9 mouse cellular contexts compared by ENCODE assay signal in genomic region chr1:158953479-158954207, GRCm38 (mm10). TPM values are rescaled to one million over a fixed set of nuclear protein-coding genes. Genes with fewer than 3 reads are reported as not detected.
A peak's percentile ranks its signal among the peaks of the same experiment; 100 is the strongest.
DNase-seq lines count a peak whose midpoint lies in the region; ATAC-seq and TF ChIP-seq lines count a peak whose summit lies in the region.
"Had no signal": no experiment of that assay in that cellular context is flagged by ENCODE, and none has a peak within 500 bp of the region (broad histone marks: within the 10 kb centered on the region; RNA-seq: fewer than 3 reads in every experiment).

No protein-coding gene starts in this region.

- no peaks in the 10 kb centered on the region for H3K4me1 ChIP-seq in heart, embryonic 12.5 days (replicated peaks)
- no peaks in the 10 kb centered on the region; the same call in 1 of the 2 replicates for H3K4me1 ChIP-seq in embryonic facial prominence, embryonic 15.5 days
- no peaks in the 10 kb centered on the region for H3K4me1 ChIP-seq in small intestine, adult 2 months (ENCODE audit: control insufficient read depth, insufficient read depth, insufficient read length, low read length)

- TF ChIP-seq CTCF in small intestine, adult 2 months (IDR thresholded peaks at IDR 0.05; ENCODE audit: extremely low read depth, insufficient read length, insufficient replicate concordance, low read depth, low read length): peak; percentile 56; the same call in 1 of the 2 replicates

- 40% methylated on average over 6 of the region's 6 CpGs for WGBS in heart, embryonic 12.5 days
- 40% methylated on average over 6 of the region's 6 CpGs for WGBS in embryonic facial prominence, embryonic 15.5 days
- WGBS in small intestine, adult 2 months: 42% methylated on average over 6 of the region's 6 CpGs

- no peaks in the 10 kb centered on the region for H3K36me3 ChIP-seq in heart, embryonic 12.5 days
- H3K36me3 ChIP-seq in embryonic facial prominence, embryonic 15.5 days: no peaks in the 10 kb centered on the region
- no peaks in the 10 kb centered on the region for H3K36me3 ChIP-seq in small intestine, adult 2 months (ENCODE audit: control insufficient read depth, insufficient read depth, low read length)
- H3K36me3 ChIP-seq: G1E had no signal

- ATAC-seq in heart, embryonic 12.5 days (ENCODE audit: insufficient number of reproducible peaks, low FRiP score): no peak
- ATAC-seq in embryonic facial prominence, embryonic 15.5 days (ENCODE audit: insufficient number of reproducible peaks, low FRiP score, low TSS enrichment, low read depth): peak; percentile 53; the same call in 1 of the 2 replicates
- ATAC-seq in hematopoietic stem cell, adult 5-6 weeks (replicated peaks in 1 of 2; ENCODE audit: insufficient read depth in 1 of 2, low FRiP score in 2 of 2, low TSS enrichment in 1 of 2, low read depth in 1 of 2, poor library complexity in 2 of 2, severe bottlenecking in 2 of 2): peak; percentile 59 to 80; a peak in 2 of 4 replicates

- peaks cover 8% of the 10 kb centered on the region; the same call in 1 of the 2 replicates for H3K27me3 ChIP-seq in heart, embryonic 12.5 days (replicated peaks)
- H3K27me3 ChIP-seq in embryonic facial prominence, embryonic 15.5 days: no peaks in the 10 kb centered on the region
- H3K27me3 ChIP-seq in small intestine, adult 2 months (ENCODE audit: control insufficient read depth, insufficient read depth, low read length): no peaks in the 10 kb centered on the region

- no peak overlapping the region for H3K4me3 ChIP-seq in heart, embryonic 12.5 days
- H3K4me3 ChIP-seq in embryonic facial prominence, embryonic 15.5 days (replicated peaks): no peak overlapping the region
- no peak overlapping the region for H3K4me3 ChIP-seq in small intestine, adult 2 months (ENCODE audit: low read depth, low read length)

- H3K9ac ChIP-seq in heart, embryonic 12.5 days: no peak overlapping the region
- H3K9ac ChIP-seq in embryonic facial prominence, embryonic 15.5 days: no peak overlapping the region

- no peak overlapping the region for H3K27ac ChIP-seq in heart, embryonic 12.5 days (ENCODE audit: poor library complexity, severe bottlenecking)
- no peak overlapping the region for H3K27ac ChIP-seq in embryonic facial prominence, embryonic 15.5 days (replicated peaks)
- no peak overlapping the region for H3K27ac ChIP-seq in small intestine, adult 2 months (ENCODE audit: insufficient read depth, low read depth, low read length)

- no peak overlapping the region for H3K4me2 ChIP-seq in heart, embryonic 12.5 days
- no peak overlapping the region for H3K4me2 ChIP-seq in embryonic facial prominence, embryonic 15.5 days (replicated peaks)

- no peaks in the 10 kb centered on the region for H3K9me3 ChIP-seq in heart, embryonic 12.5 days (replicated peaks)
- H3K9me3 ChIP-seq in embryonic facial prominence, embryonic 15.5 days (replicated peaks): no peaks in the 10 kb centered on the region

- no peak for TF ChIP-seq POLR2A in small intestine, adult 2 months (IDR thresholded peaks at IDR 0.05; ENCODE audit: low read depth, low read length)

- DNase-seq in heart, adult 11 months: peak; percentile 90
- peak; percentile 74 for DNase-seq in brain, adult 2 months (ENCODE audit: low read depth, low spot score)
- peak; percentile 17 for DNase-seq in layer of hippocampus, adult 9-11 months
- peak; percentile 70 for DNase-seq in lung, postnatal 36 days

RNA-seq across cellular contexts. Expression of gene Pappa2, which starts 26.6 kb away (rescaled TPM):
- polyA plus RNA-seq in heart, embryonic 12.5 days (2016; fragmentation: Nextera tagmentation; extraction: Ambion mirVana): 0.17 and 0.24 TPM in 2 replicates
- 5.0 and 6.2 TPM in 2 replicates for polyA plus RNA-seq in embryonic facial prominence, embryonic 15.5 days (2015; fragmentation: Nextera tagmentation; extraction: Ambion mirVana)
- not detected in 2 replicates for total RNA-seq in hematopoietic stem cell, adult 5-6 weeks (2017)
- polyA plus RNA-seq in small intestine, adult 2 months (2012; rRNA removed): 0.09 and 0.23 TPM in 2 replicates
- polyA plus RNA-seq: G1E had no signal

Comparison
In these comparisons a context has a peak if more than half of its experiments do, and no peak if none do; other contexts are left out.
1. DNase-seq: peak in every context shown above with its lines; median percentile 90 in heart, adult 11 months; 74 in brain, adult 2 months; 70 in lung, postnatal 36 days; 17 in layer of hippocampus, adult 9-11 months.